Mouse (Mus musculus) hindbrain, embryonic 11.5 days (tissue): ENCODE measurements at regions not wholly inside any gene's neighbourhood (a gene's known extent, or its start where the extent isn't known, plus 50 kb on each side); places are given as distances from the start of the nearest gene placed in this dataset.

Experiments used
- ATAC-seq: fragments of 200-750 bp; cut with Nextera tagmentation; 2 replicates; pipeline ENCODE4 v1.8.0; 2017; ENCODE audit warnings: mild to moderate bottlenecking, moderate TSS enrichment, moderate library complexity; ENCODE audit not compliant: low FRiP score
- DNase-seq: peaks from one replicate; pipeline ENCODE4 v3.0.0-alpha.2; 2015; ENCODE audit warnings: low spot score
- H3K27ac ChIP-seq: fragments of 300-500 bp; sonication (generic); 2 replicates; pipeline ENCODE4 v1.5.1; 2014; ENCODE audit warnings: mild to moderate bottlenecking, low read depth, low read length
- H3K27me3 ChIP-seq: fragments of 300-500 bp; sonication (generic); 2 replicates; pipeline ENCODE4 v1.6.1; 2014; ENCODE audit warnings: mild to moderate bottlenecking, low read length, moderate library complexity, mixed read lengths; ENCODE audit not compliant: control insufficient read depth, insufficient read depth
- H3K36me3 ChIP-seq: fragments of 300-500 bp; sonication (generic); 2 replicates; pipeline ENCODE4 v1.6.1; 2014; ENCODE audit warnings: mild to moderate bottlenecking, low read length, moderate library complexity, mixed read lengths; ENCODE audit not compliant: control insufficient read depth, insufficient read depth
- H3K4me1 ChIP-seq: fragments of 300-500 bp; sonication (generic); replicated peaks from 2 replicates; pipeline ENCODE4 v1.6.1; 2014; ENCODE audit warnings: low read length, mixed read lengths; ENCODE audit not compliant: control insufficient read depth, insufficient read depth
- H3K4me2 ChIP-seq: fragments of 300-500 bp; sonication (generic); replicated peaks from 2 replicates; pipeline ENCODE4 v1.6.1; 2014; ENCODE audit warnings: mild to moderate bottlenecking, low read depth, low read length
- H3K4me3 ChIP-seq: fragments of 300-500 bp; sonication (generic); 2 replicates; pipeline ENCODE4 v1.5.1; 2014; ENCODE audit warnings: low read depth, low read length
- H3K9ac ChIP-seq: fragments of 300-500 bp; sonication (generic); 2 replicates; pipeline ENCODE4 v1.6.1; 2014; ENCODE audit warnings: low read depth, low read length
- H3K9me3 ChIP-seq: fragments of 300-500 bp; sonication (generic); 2 replicates; pipeline ENCODE4 v1.6.1; 2016; ENCODE audit warnings: low read length; ENCODE audit not compliant: control insufficient read depth
- WGBS: fragments of 180-500 bp; shearing (Covaris S2); extraction: QIAGEN DNeasy Blood & Tissue Kit; methylation state at CpG from one replicate; pipeline ENCODE4 v1.1.7; 2014; 5-methylcytosine and 5-hydroxymethylcytosine counted together

- no peak overlapping the region for H3K4me3 ChIP-seq
- no peaks in the 10 kb centered on the region for H3K27me3 ChIP-seq
- ATAC-seq (no peak), DNase-seq (no peak)
- H3K36me3 ChIP-seq, result no peaks in the 10 kb centered on the region
- H3K9me3 ChIP-seq, result no peaks in the 10 kb centered on the region
- no peak overlapping the region for H3K9ac ChIP-seq
- H3K4me2 ChIP-seq, result no peak overlapping the region
- no peak overlapping the region for H3K27ac ChIP-seq
- H3K4me1 ChIP-seq, result no peaks in the 10 kb centered on the region
- 92% methylated on average over 2 of the region's 2 CpGs for WGBS
Measured at GRCm38 (mm10) chr15:17831987-17832386, 986.8 kb upstream of the Cdh10 start.

GRCm38 (mm10) chr15:17880168-17880567 is 938.6 kb upstream of the Cdh10 start:
- H3K9me3 ChIP-seq, result no peaks in the 10 kb centered on the region
- H3K27me3 ChIP-seq, result no peaks in the 10 kb centered on the region
- DNase-seq (no peak), ATAC-seq (no peak)
- H3K4me3 ChIP-seq, result no peak overlapping the region
- 90% methylated on average over 2 of the region's 2 CpGs for WGBS
- no peak overlapping the region for H3K27ac ChIP-seq
- H3K9ac ChIP-seq, result no peak overlapping the region
- no peak overlapping the region for H3K4me2 ChIP-seq
- no peaks in the 10 kb centered on the region for H3K4me1 ChIP-seq
- H3K36me3 ChIP-seq, result no peaks in the 10 kb centered on the region

- H3K4me3 ChIP-seq, result no peak overlapping the region
- H3K9ac ChIP-seq, result no peak overlapping the region
- no peak overlapping the region for H3K4me2 ChIP-seq
- no peaks in the 10 kb centered on the region for H3K9me3 ChIP-seq
- ATAC-seq (no peak), DNase-seq (no peak)
- no peaks in the 10 kb centered on the region for H3K36me3 ChIP-seq
- WGBS, result 87% methylated on average over 1 of the region's 1 CpGs
- H3K27me3 ChIP-seq, result no peaks in the 10 kb centered on the region
- no peaks in the 10 kb centered on the region for H3K4me1 ChIP-seq
- H3K27ac ChIP-seq, result no peak overlapping the region
Measured at GRCm38 (mm10) chr15:17889309-17889708, 929.4 kb upstream of the Cdh10 start.

DNA sequence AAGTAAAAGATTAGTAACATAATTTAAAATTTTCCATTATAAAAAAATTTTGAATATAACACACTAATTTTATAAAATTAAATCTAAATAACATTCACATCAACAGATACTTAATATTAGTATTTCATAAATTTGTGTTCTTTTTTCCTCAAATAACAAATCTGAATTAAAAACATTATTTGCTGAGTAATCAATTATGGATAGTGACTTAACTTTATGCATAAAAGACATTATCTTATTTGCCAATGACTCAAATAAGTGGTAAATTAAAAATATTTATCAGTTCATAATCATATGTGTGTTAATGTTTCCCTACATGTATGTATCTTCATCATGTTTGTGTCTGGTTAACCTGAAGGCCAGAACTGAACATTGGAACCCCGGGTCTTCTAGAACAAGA is 918.7 kb upstream of the Cdh10 start:
- Histone ChIP-seq H3K4me3 (no peak overlapping the region), H3K4me2 (no peak overlapping the region), H3K27me3 (no peaks in the 10 kb centered on the region), H3K9me3 (no peaks in the 10 kb centered on the region), H3K4me1 (no peaks in the 10 kb centered on the region), H3K36me3 (no peaks in the 10 kb centered on the region), H3K9ac (no peak overlapping the region), H3K27ac (no peak overlapping the region)
- ATAC-seq (no peak), DNase-seq (no peak)
- 91% methylated on average over 1 of the region's 1 CpGs for WGBS

DNA sequence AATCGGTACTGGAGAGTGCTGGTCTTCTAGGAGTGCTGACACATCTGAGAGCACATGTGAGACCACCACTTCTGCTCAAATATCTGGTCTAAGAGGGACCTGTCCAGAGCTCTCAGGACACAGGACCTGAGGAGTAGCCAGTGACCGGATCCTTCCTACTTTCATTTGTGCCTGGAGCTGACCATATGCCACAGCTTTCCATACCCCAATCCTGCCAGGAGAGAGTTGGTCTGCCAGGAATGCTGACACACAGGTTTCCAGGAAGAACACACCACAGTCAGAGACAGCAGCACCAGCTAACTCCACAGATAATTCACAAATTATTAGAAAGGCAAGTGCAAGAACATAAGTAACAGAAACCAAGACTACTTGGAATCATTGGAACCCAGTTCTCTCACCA is 906.5 kb upstream of the Cdh10 start:
- 94% methylated on average over 2 of the region's 2 CpGs for WGBS

DNA sequence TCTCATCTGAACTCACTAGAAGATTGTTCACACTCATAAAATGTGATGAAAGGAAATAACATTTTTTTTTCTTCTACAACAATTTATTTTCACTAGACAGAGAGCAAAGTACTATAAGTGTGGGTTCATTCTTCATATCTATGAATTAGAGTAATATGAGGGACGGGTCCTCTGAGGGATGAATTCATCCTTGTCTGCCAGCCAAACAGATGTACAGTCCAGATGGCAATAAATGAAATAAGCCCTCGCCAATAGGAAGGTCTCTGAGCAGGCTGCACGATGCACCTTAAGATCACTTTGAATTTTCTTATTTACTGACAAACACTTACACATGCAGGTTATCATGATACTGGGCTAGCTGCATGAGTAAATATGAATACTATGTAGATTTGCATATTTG is 886.2 kb upstream of the Cdh10 start:
- DNase-seq (no peak), ATAC-seq (no peak)
- no peak overlapping the region for H3K9ac ChIP-seq
- H3K4me3 ChIP-seq, result no peak overlapping the region
- H3K4me2 ChIP-seq, result no peak overlapping the region
- no peaks in the 10 kb centered on the region for H3K4me1 ChIP-seq
- 70% methylated on average over 3 of the region's 3 CpGs for WGBS
- H3K27ac ChIP-seq, result no peak overlapping the region
- no peaks in the 10 kb centered on the region for H3K27me3 ChIP-seq
- no peaks in the 10 kb centered on the region for H3K9me3 ChIP-seq
- no peaks in the 10 kb centered on the region for H3K36me3 ChIP-seq

More for the DNA sequence above, 906.5 kb upstream of the Cdh10 start:
- no peaks in the 10 kb centered on the region for H3K36me3 ChIP-seq
- no peak overlapping the region for H3K27ac ChIP-seq
- no peak overlapping the region for H3K9ac ChIP-seq
- no peak overlapping the region for H3K4me2 ChIP-seq
- H3K27me3 ChIP-seq, result no peaks in the 10 kb centered on the region
- no peak overlapping the region for H3K4me3 ChIP-seq
- no peaks in the 10 kb centered on the region for H3K4me1 ChIP-seq
- DNase-seq (no peak), ATAC-seq (no peak)
- no peaks in the 10 kb centered on the region for H3K9me3 ChIP-seq

- no peaks in the 10 kb centered on the region for H3K36me3 ChIP-seq
- WGBS, result 95% methylated on average over 15 of the region's 15 CpGs
- H3K9me3 ChIP-seq, result no peaks in the 10 kb centered on the region
- DNase-seq (no peak), ATAC-seq (no peak)
- no peaks in the 10 kb centered on the region for H3K4me1 ChIP-seq
- H3K27me3 ChIP-seq, result no peaks in the 10 kb centered on the region
- no peak overlapping the region for H3K4me3 ChIP-seq
- no peak overlapping the region for H3K4me2 ChIP-seq
- no peak overlapping the region for H3K9ac ChIP-seq
- no peak overlapping the region for H3K27ac ChIP-seq
Measured at GRCm38 (mm10) chr15:17933875-17934274, 884.9 kb upstream of the Cdh10 start.

DNA sequence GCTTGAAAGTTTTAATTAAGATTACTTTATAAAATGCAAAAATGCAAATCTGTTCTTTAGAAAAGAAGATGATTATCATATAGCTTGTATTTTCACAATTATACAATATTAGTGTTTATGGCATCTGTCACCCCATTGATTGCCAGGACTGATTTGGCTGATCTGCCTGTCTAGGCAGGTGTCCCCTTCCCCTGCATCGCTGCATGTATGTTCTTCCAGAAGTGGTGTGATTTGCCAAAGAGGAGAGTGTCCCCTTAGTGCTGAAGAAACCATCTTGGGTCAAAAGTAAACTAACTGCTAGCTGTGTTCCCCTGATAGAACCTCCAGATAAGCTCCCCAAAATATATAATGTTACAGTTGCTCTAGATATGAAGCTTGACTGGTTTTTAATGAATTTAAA is 883.3 kb upstream of the Cdh10 start:
- H3K4me2 ChIP-seq, result no peak overlapping the region
- no peaks in the 10 kb centered on the region for H3K4me1 ChIP-seq
- H3K36me3 ChIP-seq, result no peaks in the 10 kb centered on the region
- WGBS, result 81% methylated on average over 1 of the region's 1 CpGs
- no peaks in the 10 kb centered on the region for H3K9me3 ChIP-seq
- H3K27ac ChIP-seq, result no peak overlapping the region
- no peaks in the 10 kb centered on the region for H3K27me3 ChIP-seq
- no peak overlapping the region for H3K9ac ChIP-seq
- ATAC-seq (no peak), DNase-seq (no peak)
- H3K4me3 ChIP-seq, result no peak overlapping the region

DNA sequence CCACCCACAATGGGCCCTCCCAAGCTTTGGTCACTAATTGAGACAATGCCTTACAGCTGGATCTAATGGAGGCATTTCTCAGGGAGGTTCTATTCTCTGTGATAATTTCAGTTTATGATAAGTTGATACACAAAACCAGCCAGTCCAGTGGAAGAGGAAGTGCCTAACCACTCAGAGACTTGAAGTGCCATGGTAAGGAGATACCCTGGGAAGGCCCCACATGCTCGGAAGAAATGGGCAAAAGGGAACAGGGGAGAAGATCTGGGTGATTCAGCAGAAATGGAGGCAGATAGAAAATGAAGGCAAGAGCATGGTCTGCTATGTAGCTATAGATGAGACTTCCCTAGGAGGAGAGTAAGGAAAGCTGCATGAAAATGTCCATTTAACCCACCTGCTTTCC is 856.0 kb upstream of the Cdh10 start:
- H3K9ac ChIP-seq, result no peak overlapping the region
- no peak overlapping the region for H3K4me2 ChIP-seq
- no peaks in the 10 kb centered on the region for H3K9me3 ChIP-seq
- no peaks in the 10 kb centered on the region for H3K27me3 ChIP-seq
- no peaks in the 10 kb centered on the region for H3K4me1 ChIP-seq
- no peak overlapping the region for H3K27ac ChIP-seq
- H3K4me3 ChIP-seq, result no peak overlapping the region
- no peak for DNase-seq
- H3K36me3 ChIP-seq, result no peaks in the 10 kb centered on the region
- no peak; the same call in 1 of the 2 replicates for ATAC-seq
- 76% methylated on average over 1 of the region's 1 CpGs for WGBS
